Mouse (Mus musculus) kidney, postnatal 25 days (tissue): ENCODE data around the gene Reep6.
A peak's percentile ranks its signal among the peaks of the same experiment; 100 is the strongest.

ENCODE experiments used
- DNase-seq, 2 experiments: peaks; one replicate each; pipeline ENCODE4 v3.0.0; 2021; ENCODE audit warnings: mixed read lengths in 2 of 2

Reep6 gene

DNA sequence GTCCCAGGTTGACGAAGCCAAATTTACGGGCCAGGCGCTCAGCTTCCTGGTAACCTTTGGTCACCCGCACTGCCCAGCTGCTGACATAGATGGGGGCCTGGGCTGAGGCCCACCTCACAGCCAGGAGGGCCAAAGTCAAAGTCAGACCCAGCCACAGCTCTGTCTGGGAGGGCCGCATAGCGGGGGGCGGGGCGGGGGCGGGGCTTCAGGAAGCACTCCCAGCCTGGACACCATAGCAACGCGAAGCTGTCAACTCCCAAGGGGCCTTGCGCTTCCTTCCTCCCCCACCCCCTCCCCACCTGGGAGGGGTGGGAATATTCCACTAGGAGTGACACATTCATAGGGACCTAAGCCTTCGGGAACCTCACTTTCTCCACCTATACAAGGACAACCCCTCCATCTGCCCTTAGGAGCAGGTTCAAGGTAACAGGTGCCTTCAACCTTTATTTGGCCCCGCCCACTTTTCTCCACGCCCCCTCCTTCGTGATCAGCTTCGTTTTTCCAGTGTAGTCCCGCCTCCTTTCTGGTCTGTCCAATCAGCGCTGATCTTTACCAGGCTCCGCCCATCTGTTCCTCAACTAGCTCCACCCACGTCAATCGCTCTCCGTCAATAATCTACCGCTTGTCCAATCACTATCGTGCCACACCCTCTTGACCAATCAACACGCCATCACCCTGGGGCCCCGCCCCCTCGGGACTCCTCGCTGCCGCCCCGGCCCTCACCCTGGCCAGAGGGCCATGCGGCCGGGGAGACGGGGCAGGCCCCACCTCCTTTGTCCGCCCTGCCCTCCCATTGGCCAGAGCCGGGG is at the start of gene Reep6, which contains the start of gene Pcsk4:
Gene Reep6 (plus strand): TSS at position 681 of the 809 bp plus-strand sequence.
Gene Pcsk4 (minus strand): TSS at position 226 of the 809 bp plus-strand sequence.
- DNase-seq = peak; percentile 97 to 99

GRCm38 (mm10) chr10:80281304-80281703 is 48.4 kb upstream of the Reep6 start:
- peak; percentile 86 to 96 for DNase-seq

GRCm38 (mm10) chr10:80281921-80282371 is 47.8 kb upstream of the Reep6 start:
- peak; percentile 76 to 90 for DNase-seq

GRCm38 (mm10) chr10:80282481-80283441 is 47.0 kb upstream of the Reep6 start:
- DNase-seq = peak in 1 of 2 experiments; percentile 74

DNA sequence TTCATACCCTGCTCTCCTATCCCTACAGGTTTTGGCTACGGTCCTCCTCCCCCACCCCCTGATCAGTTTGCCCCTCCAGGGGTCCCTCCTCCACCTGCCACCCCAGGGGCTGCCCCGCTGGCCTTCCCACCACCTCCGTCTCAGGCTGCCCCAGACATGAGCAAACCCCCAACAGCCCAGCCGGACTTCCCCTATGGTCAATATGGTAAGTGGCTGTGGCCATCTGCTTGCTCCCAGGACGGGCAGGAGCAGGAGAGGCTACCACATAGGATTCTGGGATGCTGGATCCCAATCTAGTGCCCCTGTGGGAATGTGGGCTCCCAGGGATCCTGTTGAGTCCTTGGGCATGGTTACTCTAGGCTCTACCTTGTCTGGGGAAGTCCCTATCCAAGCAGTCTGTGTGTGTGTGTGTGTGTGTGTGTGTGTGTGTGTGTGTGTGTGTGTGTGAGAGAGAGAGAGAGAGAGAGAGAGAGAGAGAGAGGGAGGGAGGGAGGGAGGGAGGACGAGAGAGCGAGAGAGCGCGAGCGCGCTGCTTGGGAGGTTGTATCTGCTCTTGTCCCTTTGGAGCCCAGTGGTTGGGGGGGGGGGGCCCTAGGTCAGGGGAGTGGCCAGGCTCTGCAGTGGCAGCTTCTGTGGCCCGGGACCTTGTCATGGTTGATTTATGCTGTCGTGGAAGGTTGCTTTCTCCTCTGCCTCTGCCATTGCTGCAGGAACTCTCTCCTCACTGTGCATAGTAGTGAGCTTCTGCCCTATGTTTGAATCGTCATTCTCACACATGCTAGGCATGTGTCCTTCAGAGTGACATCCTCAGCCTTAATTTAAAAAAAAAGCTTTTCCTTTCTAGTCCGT is 44.3 kb upstream of the Reep6 start:
- no peak for DNase-seq

DNA sequence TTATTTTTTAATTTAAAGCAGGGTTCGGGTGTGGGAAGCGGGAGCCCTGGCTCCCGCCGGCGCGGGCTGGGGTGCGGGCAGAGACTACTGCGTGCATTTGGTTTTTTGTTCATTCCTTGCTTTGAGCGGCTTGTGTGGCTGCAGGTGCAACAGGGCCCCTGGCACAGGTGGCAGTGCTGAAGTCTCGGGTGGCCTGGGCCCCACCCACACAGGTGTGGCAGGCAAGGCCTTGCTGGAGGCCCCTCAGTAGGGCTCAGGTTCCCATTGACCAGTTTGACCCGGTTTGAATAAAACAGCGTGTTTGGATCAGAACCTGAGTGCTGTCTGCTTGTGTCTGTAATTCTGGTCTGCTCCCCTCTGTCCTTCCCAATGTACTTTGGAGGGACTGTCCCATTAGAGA is 41.7 kb upstream of the Reep6 start:
- DNase-seq = no peak

GRCm38 (mm10) chr10:80288657-80289056 is 41.1 kb upstream of the Reep6 start:
- no peak for DNase-seq

DNA sequence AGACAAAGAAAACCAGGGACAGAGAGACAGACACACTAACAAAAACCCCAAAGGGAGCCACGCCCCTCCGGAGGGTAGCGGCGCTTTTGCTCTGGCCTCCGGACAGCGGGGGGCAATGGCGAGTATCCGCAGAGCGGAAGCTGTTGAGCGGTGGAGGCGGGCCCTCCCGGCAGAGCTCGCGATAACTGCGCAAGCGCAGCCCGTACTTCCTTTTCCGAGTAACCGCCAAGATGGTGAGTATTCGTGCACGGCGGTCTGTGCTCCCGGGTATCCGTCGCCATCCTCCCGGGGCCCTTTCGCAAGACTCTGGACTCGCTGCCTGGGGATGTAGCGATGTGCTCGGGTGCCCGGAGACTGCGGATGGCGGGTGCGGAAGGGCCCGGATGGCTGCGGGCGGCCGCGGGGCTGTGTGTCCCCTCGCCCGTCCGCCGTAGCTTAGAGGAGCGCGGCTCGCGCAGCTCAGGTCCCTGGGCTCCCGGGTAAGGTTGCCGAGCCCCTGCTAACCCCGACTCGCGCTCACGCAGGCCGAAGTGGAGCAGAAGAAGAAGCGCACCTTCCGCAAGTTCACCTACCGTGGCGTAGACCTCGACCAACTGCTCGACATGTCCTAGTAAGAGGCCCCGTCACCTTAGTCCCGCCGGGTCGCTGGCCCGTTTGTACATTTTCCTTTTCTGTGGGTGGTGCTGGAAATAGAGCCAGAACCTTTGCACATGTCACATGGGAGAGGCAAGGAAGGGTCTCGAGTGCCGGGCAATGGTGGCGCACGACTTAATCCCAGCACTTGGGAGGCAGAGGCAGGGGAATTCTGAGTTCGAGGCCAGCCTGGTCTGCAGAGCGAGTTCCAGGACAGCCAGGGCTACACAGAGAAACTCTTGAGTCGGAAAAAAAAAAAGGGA is 37.3 kb upstream of the Reep6 start, which contains the start of gene Rps15:
Gene Rps15 (plus strand): TSS at position 203 of the 896 bp plus-strand sequence.
- DNase-seq = peak; percentile 96 to 97

GRCm38 (mm10) chr10:80293325-80293724 is 36.4 kb upstream of the Reep6 start:
- no peak for DNase-seq

GRCm38 (mm10) chr10:80294311-80294710 is 35.4 kb upstream of the Reep6 start:
- DNase-seq = no peak

- DNase-seq = no peak
These were observed 34.9 kb upstream of the Reep6 start for GRCm38 (mm10) chr10:80294788-80295303.

- peak; percentile 80 to 84 for DNase-seq
These were observed 33.9 kb upstream of the Reep6 start, which contains the start of gene Apc2 for GRCm38 (mm10) chr10:80295618-80296425. Gene Apc2, plus strand, starts transcription at chr10:80295977.

- DNase-seq = no peak
These were observed 32.9 kb upstream of the Reep6 start for GRCm38 (mm10) chr10:80296824-80297223.

DNA sequence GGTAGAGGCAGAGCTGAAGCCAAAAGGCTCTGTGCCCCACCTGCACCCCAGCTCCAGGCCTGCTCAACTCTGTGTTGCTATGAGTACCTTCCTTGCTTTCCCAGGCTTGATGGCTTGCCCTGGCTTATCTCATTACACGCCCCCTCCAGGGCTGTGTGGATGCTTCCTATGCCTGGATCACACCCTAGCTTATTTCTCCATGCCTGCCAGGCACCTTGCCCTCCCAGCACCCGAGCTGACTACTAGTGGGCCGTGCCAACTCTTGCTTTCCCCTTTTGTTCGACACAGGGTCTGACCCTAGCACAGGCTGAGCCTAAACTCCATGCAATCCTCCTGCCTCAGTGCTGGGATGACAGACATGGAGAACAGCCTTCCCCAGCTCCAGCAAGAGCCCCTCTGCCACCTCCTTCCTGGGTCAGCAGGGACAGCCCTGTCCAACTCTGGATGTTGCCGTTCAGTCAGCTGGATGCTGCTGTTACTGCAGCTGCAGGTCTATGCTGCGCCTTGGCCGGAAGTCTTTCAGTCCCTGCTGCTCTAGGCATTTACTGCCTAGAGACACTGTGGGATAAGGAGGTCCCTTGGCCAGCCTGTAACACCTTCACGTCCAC is 32.1 kb upstream of the Reep6 start:
- no peak for DNase-seq

- peak in 1 of 2 experiments; percentile 62 for DNase-seq
These were observed 31.0 kb upstream of the Reep6 start for GRCm38 (mm10) chr10:80298571-80299281.

- DNase-seq = no peak
These were observed 30.5 kb upstream of the Reep6 start for GRCm38 (mm10) chr10:80299301-80299700.

DNA sequence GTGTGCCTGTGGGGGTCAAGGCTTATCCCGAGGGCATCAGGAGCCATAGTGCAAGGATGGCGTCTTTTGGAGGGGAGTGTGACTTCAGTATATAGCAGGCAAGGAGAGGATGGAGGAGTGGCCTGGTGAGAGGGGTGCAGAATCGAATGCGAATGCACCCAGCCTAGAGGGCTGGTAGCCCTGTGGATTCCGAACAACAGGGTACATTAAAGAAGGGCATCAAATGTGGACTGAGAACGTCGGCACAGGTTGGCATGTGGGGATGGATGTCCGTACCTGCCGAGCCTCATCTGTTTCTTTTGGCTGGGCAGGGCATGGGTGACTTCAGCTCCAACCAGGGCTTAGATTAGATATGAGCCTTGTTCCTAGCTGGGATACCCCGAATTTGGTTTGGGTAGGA is 29.9 kb upstream of the Reep6 start:
- DNase-seq = no peak

DNA sequence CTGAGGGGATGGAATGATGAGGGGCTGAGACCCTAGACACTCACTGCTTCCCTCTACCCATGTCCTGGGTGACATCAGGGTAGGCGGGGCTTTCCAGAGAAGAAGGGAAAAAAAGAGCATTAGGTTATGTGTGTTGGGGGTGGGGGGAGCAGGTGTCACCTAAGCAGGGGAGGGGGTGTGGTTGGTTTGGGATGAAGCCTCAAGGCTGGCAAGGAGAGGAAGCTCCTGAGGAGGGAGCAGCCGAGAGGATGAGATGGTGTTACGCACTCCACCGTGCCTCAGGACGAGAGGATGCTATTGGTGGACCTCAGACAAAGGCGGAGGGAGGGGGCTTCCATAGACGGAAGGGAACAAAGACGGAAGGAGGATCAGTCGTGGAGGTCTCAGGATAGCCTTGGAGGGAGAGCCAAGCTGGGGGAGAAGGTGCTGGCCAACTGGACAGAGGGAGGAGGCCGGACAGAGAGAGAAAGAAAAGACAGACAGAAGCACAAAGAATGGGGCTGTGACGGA is 29.0 kb upstream of the Reep6 start:
- no peak for DNase-seq
